Mouse (Mus musculus) midbrain, postnatal 0 days (tissue): ENCODE data around the gene Prkacb. TPM values are rescaled to one million over a fixed set of nuclear protein-coding genes. Genes with fewer than 3 reads are reported as not detected.

ENCODE experiments used
- ATAC-seq: fragments of 200-750 bp; cut with Nextera tagmentation; 2 replicates; pipeline ENCODE4 v1.8.0; 2017; ENCODE audit warnings: moderate number of reproducible peaks, mild to moderate bottlenecking, moderate TSS enrichment, moderate library complexity; ENCODE audit not compliant: low FRiP score
- DNase-seq: peaks from one replicate; pipeline ENCODE4 v3.0.0-alpha.2; 2015; ENCODE audit warnings: low spot score
- H3K27ac ChIP-seq: fragments of 300-500 bp; sonication (generic); 2 replicates; pipeline ENCODE4 v1.5.1; 2014; ENCODE audit warnings: low read depth, mild to moderate bottlenecking, low read length, mixed read lengths
- H3K27me3 ChIP-seq: fragments of 300-500 bp; sonication (generic); 2 replicates; pipeline ENCODE4 v1.6.1; 2014; ENCODE audit warnings: low read length, control low read depth, mixed read lengths; ENCODE audit not compliant: insufficient read depth
- H3K36me3 ChIP-seq: fragments of 300-500 bp; sonication (generic); 2 replicates; pipeline ENCODE4 v1.6.1; 2014; ENCODE audit warnings: low read length, control low read depth, mixed read lengths; ENCODE audit not compliant: insufficient read depth
- H3K4me1 ChIP-seq: fragments of 300-500 bp; sonication (generic); 2 replicates; pipeline ENCODE4 v1.6.1; 2014; ENCODE audit warnings: mild to moderate bottlenecking, control low read depth, antibody characterized with exemption, low read length, mixed read lengths; ENCODE audit not compliant: insufficient read depth
- H3K4me2 ChIP-seq: fragments of 300-500 bp; sonication (generic); 2 replicates; pipeline ENCODE4 v1.6.1; 2014; ENCODE audit warnings: low read depth, mild to moderate bottlenecking, low read length, mixed read lengths; ENCODE audit not compliant: poor library complexity, severe bottlenecking
- H3K4me3 ChIP-seq: fragments of 300-500 bp; sonication (generic); 2 replicates; pipeline ENCODE4 v1.5.1; 2014; ENCODE audit warnings: low read depth, mild to moderate bottlenecking, low read length, moderate library complexity
- H3K9ac ChIP-seq: fragments of 300-500 bp; sonication (generic); replicated peaks from 2 replicates; pipeline ENCODE4 v1.6.1; 2014; ENCODE audit warnings: mild to moderate bottlenecking, low read length, moderate library complexity, mixed read lengths; ENCODE audit not compliant: poor library complexity, severe bottlenecking
- H3K9me3 ChIP-seq: fragments of 300-500 bp; sonication (generic); 2 replicates; pipeline ENCODE4 v1.6.1; 2016; ENCODE audit warnings: low read length, control low read depth
- CTCF ChIP-seq: IDR thresholded peaks from 2 replicates; pipeline ENCODE4 v1.5.1; 2016; ENCODE audit warnings: antibody characterized with exemption, mild to moderate bottlenecking
- WGBS: fragments of 180-500 bp; shearing (Covaris S2); extraction: QIAGEN DNeasy Blood & Tissue Kit; methylation state at CpG from one replicate; pipeline ENCODE4 v1.1.7; 2014; 5-methylcytosine and 5-hydroxymethylcytosine counted together
- polyA plus RNA-seq: library from polyadenylated mRNA; unstranded; fragments of >200 nt; fragmentation: Nextera tagmentation; extraction: Ambion mirVana; gene quantifications from 2 replicates; pipeline ENCODE4 v1.2.1, GENCODE M21; 2015
- total RNA-seq: library from RNA; depleted of rRNA; stranded (reverse); fragments of >200 nt; gene quantifications from 2 replicates; pipeline ENCODE4 v1.2.3, GENCODE M21; 2014; rRNA removed

The Prkacb gene
- total and polyA plus RNA-seq, 2 experiments from 2014 or later, result 221 to 311 TPM

DNA sequence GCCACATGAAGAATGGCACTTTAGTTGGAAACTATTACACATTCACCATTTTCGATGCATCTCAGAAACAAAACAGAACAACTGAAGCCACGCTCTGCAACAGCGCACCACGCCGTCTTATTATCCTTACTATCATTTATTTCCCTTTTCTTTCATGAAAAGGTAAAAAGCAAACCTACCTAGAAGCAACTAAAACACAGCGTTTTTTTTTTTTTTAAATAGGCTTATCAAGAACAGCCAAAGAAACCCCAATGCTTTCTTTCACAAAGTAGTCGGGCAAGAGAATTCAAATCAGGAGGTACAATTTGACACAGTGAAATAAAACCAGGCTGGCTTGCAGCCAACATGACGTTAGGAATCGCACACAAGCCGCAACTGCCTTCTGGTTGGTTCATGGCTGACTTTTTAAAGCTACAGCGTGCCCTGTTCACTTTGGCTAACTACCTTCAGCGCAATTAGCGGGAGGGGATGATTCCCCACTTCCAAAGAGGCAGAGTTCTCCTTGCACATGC lies 130.6 kb downstream of the Prkacb start:
- peak overlapping the region; percentile 48 for H3K4me2 ChIP-seq
- WGBS, result 22% methylated on average over 13 of the region's 13 CpGs
- H3K27ac ChIP-seq, result no peak overlapping the region
- no peaks in the 10 kb centered on the region for H3K36me3 ChIP-seq
- ATAC-seq, result 0 out of 2 replicates have a peak, but pooled peaks have one; percentile 22
- H3K4me1 ChIP-seq, result no peaks in the 10 kb centered on the region
- H3K9me3 ChIP-seq, result no peaks in the 10 kb centered on the region
- H3K4me3 ChIP-seq, result peak overlapping the region; percentile 30
- H3K27me3 ChIP-seq, result no peaks in the 10 kb centered on the region
- no peak for TF ChIP-seq CTCF
- H3K9ac ChIP-seq, result 0 out of 2 replicates have a peak overlapping the region, but pooled peaks have one; percentile 33
- DNase-seq, result peak; percentile 76

DNA sequence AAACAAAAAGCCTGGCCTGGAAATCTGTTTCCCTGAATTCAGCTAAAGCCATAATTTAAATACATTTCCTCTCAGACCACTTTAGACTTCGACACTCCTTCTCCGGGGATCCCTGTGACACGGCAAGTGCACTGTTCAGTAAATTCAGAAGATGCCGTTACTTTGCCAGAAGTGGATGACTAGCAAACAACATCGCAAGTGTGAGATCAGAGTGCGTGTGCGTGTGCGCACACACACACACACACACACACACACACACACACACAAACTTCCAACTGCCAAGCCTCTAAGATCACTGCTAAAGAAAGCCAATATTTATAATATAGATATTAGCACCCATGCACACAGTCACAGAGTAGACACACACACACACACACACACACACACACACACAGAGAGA lies 131.1 kb downstream of the Prkacb start:
- Histone ChIP-seq H3K9ac (0 out of 2 replicates have a peak overlapping the region, but pooled peaks have one; percentile 24), H3K4me3 (peak overlapping the region; percentile 30; the same call in 1 of the 2 replicates), H3K9me3 (no peaks in the 10 kb centered on the region), H3K4me2 (peak overlapping the region; percentile 48), H3K36me3 (no peaks in the 10 kb centered on the region), H3K27ac (no peak overlapping the region), H3K27me3 (no peaks in the 10 kb centered on the region), H3K4me1 (no peaks in the 10 kb centered on the region)
- TF ChIP-seq CTCF, result no peak
- ATAC-seq (no peak), DNase-seq (no peak)
- WGBS, result 51% methylated on average over 8 of the region's 8 CpGs

DNA sequence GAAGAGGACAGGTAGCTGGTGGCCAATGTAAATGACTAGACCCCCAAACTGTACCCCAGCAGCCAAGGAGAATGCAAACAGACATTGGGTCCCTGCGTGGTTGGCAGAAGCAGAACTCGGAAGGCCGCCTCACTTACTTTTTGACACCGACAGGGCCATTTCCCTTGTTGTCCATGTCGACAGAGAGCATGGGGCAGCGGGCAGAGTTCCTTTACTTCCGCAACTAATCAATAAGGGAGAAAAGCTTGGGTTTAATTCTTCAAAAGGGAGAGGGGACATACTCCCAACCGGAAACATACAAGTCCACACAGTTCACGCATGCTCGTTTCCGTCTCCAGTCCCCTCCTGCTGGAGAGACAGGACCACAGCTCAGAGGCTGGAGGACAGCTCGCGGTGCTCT lies 132.2 kb downstream of the Prkacb start:
- H3K9ac ChIP-seq, result no peak overlapping the region
- H3K27me3 ChIP-seq, result no peaks in the 10 kb centered on the region
- no peaks in the 10 kb centered on the region for H3K4me1 ChIP-seq
- H3K36me3 ChIP-seq, result no peaks in the 10 kb centered on the region
- ATAC-seq, result no peak
- no peak overlapping the region for H3K4me3 ChIP-seq
- H3K9me3 ChIP-seq, result no peaks in the 10 kb centered on the region
- TF ChIP-seq CTCF, result no peak
- DNase-seq, result no peak
- H3K4me2 ChIP-seq, result no peak overlapping the region
- no peak overlapping the region for H3K27ac ChIP-seq
- WGBS, result 90% methylated on average over 13 of the region's 13 CpGs

DNA sequence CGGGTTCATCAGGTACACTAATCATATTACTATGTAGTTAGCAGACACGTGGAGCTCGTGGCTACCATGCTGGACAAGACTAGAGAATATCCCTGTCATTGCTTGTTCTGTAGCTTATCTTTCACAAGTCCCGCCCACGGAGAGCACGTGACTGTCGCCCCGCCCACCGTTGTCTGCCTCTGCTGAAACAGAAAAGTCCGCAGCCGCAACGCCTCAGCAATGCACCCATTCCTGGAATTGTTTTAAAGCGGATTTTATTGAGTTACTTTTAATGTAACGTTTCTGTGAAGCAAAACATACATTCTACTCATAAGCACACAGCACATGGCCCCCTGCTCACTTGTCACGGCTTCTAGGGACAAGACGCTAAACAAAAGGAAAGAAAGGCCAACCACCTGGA lies 133.1 kb downstream of the Prkacb start:
- Histone ChIP-seq H3K4me2 (no peak overlapping the region), H3K27ac (no peak overlapping the region), H3K36me3 (no peaks in the 10 kb centered on the region), H3K4me3 (no peak overlapping the region), H3K27me3 (no peaks in the 10 kb centered on the region), H3K9me3 (no peaks in the 10 kb centered on the region), H3K9ac (no peak overlapping the region), H3K4me1 (no peaks in the 10 kb centered on the region)
- no peak for TF ChIP-seq CTCF
- 94% methylated on average over 16 of the region's 16 CpGs for WGBS
- DNase-seq (no peak), ATAC-seq (no peak)

Other genes starting within 250 kb of the Prkacb start
- not detected in 2 replicates for gene Uox, start 242.6 kb downstream of the Prkacb start, total RNA-seq
- gene Uox, start 242.6 kb downstream of the Prkacb start, polyA plus RNA-seq, result 0.30 and 0.39 TPM in 2 replicates
- gene Dnase2b, start 197.4 kb downstream of the Prkacb start, total RNA-seq, result not detected in 2 replicates
- gene Dnase2b, start 197.4 kb downstream of the Prkacb start, polyA plus RNA-seq, result not detected in 2 replicates
- gene 4930503B20Rik, start 161.7 kb downstream of the Prkacb start, total RNA-seq, result not detected in 2 replicates
- gene 4930503B20Rik, start 161.7 kb downstream of the Prkacb start, polyA plus RNA-seq, result not detected in 2 replicates
- gene Samd13, start 127.4 kb downstream of the Prkacb start, total RNA-seq, result 0.16 and 0.99 TPM in 2 replicates
- 0.23 and 0.31 TPM in 2 replicates for gene Samd13, start 127.4 kb downstream of the Prkacb start, polyA plus RNA-seq
- 20.5 and 29.2 TPM in 2 replicates for gene Ttll7, start 39.4 kb upstream of the Prkacb start, total RNA-seq
- gene Ttll7, start 39.4 kb upstream of the Prkacb start, polyA plus RNA-seq, result 7.8 and 9.1 TPM in 2 replicates